Comparison of ENCODE assay signal across 32 mouse cellular contexts in genomic region chr19:8974638-8975037, GRCm38 (mm10). TPM values are rescaled to one million over a fixed set of nuclear protein-coding genes. Genes with fewer than 3 reads are reported as not detected.
DNase-seq lines count a peak whose midpoint lies in the region; ATAC-seq and TF ChIP-seq lines count a peak whose summit lies in the region.
"Had no signal": no experiment of that assay in that cellular context is flagged by ENCODE, and none has a peak within 500 bp of the region (broad histone marks: within the 10 kb centered on the region; RNA-seq: fewer than 3 reads in every experiment).

No protein-coding gene starts in this region.

- WGBS in heart, adult 2 months: 81% methylated on average over 1 of the region's 1 CpGs
- WGBS in stomach, postnatal 0 days: 78% methylated on average over 1 of the region's 1 CpGs
- 89% methylated on average over 1 of the region's 1 CpGs for WGBS in neural tube, embryonic 15.5 days

- H3K4me3 ChIP-seq in heart, adult 2 months: no peak overlapping the region
- H3K4me3 ChIP-seq in layer of hippocampus, adult 2 months: no peak overlapping the region
- no peak overlapping the region for H3K4me3 ChIP-seq in stomach, postnatal 0 days (ENCODE audit: low read depth, low read length)
- H3K4me3 ChIP-seq in neural tube, embryonic 15.5 days (replicated peaks): no peak overlapping the region
- H3K4me3 ChIP-seq: embryonic facial prominence, embryonic 12.5 days; heart, embryonic 13.5 days; hindbrain, embryonic 10.5 days; hindbrain, embryonic 15.5 days; limb, embryonic 10.5 days; limb, embryonic 15.5 days; megakaryocyte, embryonic 14.5 days; midbrain, embryonic 12.5 days; stomach, embryonic 15.5 days had no signal

- ATAC-seq in stomach, postnatal 0 days (ENCODE audit: low FRiP score, low TSS enrichment): no peak
- ATAC-seq in neural tube, embryonic 15.5 days (ENCODE audit: low FRiP score): no peak
- ATAC-seq: forebrain, embryonic 14.5 days; intestine, embryonic 16.5 days had no signal

- no peaks in the 10 kb centered on the region for H3K79me2 ChIP-seq in heart, adult 2 months (replicated peaks; ENCODE audit: control insufficient read depth, insufficient read depth, low read length)

- no peak for TF ChIP-seq EP300 in heart, adult 2 months (IDR thresholded peaks at IDR 0.05; ENCODE audit: insufficient read depth, low read depth, low read length)
- no peak for TF ChIP-seq EP300 in stomach, postnatal 0 days (optimal IDR thresholded peaks at IDR 0.05)

- TF ChIP-seq CTCF in heart, adult 2 months (IDR thresholded peaks at IDR 0.05): peak; percentile 27
- peak; percentile 51 for TF ChIP-seq CTCF in layer of hippocampus, adult 2 months (conservative IDR thresholded peaks at IDR 0.05)
- peak; percentile 22; the same call in 1 of the 2 replicates for TF ChIP-seq CTCF in stomach, postnatal 0 days (IDR thresholded peaks at IDR 0.05; ENCODE audit: low read depth)

- H3K9me3 ChIP-seq in stomach, postnatal 0 days (ENCODE audit: control insufficient read depth, low read length): no peaks in the 10 kb centered on the region
- no peaks in the 10 kb centered on the region for H3K9me3 ChIP-seq in neural tube, embryonic 15.5 days (replicated peaks)
- H3K9me3 ChIP-seq: embryonic facial prominence, embryonic 12.5 days; heart, embryonic 13.5 days; hindbrain, embryonic 10.5 days; hindbrain, embryonic 15.5 days; limb, embryonic 10.5 days; limb, embryonic 15.5 days; megakaryocyte, embryonic 14.5 days; midbrain, embryonic 12.5 days; stomach, embryonic 15.5 days had no signal

- no peak for DNase-seq in heart, adult 2 months
- DNase-seq in heart, adult 9 months (ENCODE audit: low spot score in 2 of 2): no peak
- DNase-seq in layer of hippocampus, adult 2 months (ENCODE audit: low spot score in 2 of 2): no peak
- no peak for DNase-seq in layer of hippocampus, adult 8-10 months (ENCODE audit: low spot score in 2 of 2)
- peak; percentile 36 for DNase-seq in 416B (ENCODE audit: low read depth)
- no peak for DNase-seq in stomach, postnatal 0 days (ENCODE audit: low spot score)
- DNase-seq: adrenal gland, postnatal 14 days; cerebellum, adult 11 months; cerebellum, adult 9-10 months; cerebellum, postnatal 36 days; gastrocnemius, postnatal 36 days; heart, adult 18-20 months; heart, postnatal 10 days; kidney, postnatal 4 days; layer of hippocampus, adult 9-11 months; lung, adult 2 months; lung, postnatal 36 days; right cerebral cortex, postnatal 25 days; thymus, postnatal 14 days had no signal

- intact Hi-C loops in heart, adult 2 months (cut with DNase I): no loop called here

- H3K4me1 ChIP-seq in heart, adult 2 months (ENCODE audit: control insufficient read depth, insufficient read depth, low read length): peaks cover 2% of the 10 kb centered on the region; the same call in 1 of the 2 replicates
- H3K4me1 ChIP-seq in stomach, postnatal 0 days (replicated peaks; ENCODE audit: control insufficient read depth, insufficient read depth): no peaks in the 10 kb centered on the region
- H3K4me1 ChIP-seq in neural tube, embryonic 15.5 days: 0 out of 2 replicates have a peak, but pooled peaks cover 4% of the 10 kb centered on the region
- H3K4me1 ChIP-seq: hindbrain, embryonic 10.5 days; hindbrain, embryonic 15.5 days; limb, embryonic 10.5 days; midbrain, embryonic 12.5 days; stomach, embryonic 15.5 days had no signal

- no peak overlapping the region for H3K4me2 ChIP-seq in stomach, postnatal 0 days (replicated peaks; ENCODE audit: low read depth)
- H3K4me2 ChIP-seq in neural tube, embryonic 15.5 days: no peak overlapping the region
- H3K4me2 ChIP-seq: embryonic facial prominence, embryonic 12.5 days; heart, embryonic 13.5 days; hindbrain, embryonic 15.5 days; limb, embryonic 15.5 days; midbrain, embryonic 12.5 days; stomach, embryonic 15.5 days had no signal

- no peak for TF ChIP-seq POLR2A in heart, adult 2 months (IDR thresholded peaks at IDR 0.05; ENCODE audit: insufficient read depth, low read depth, low read length)

- no peak overlapping the region for H3K27ac ChIP-seq in heart, adult 2 months
- no peak overlapping the region for H3K27ac ChIP-seq in layer of hippocampus, adult 2 months
- no peak overlapping the region for H3K27ac ChIP-seq in stomach, postnatal 0 days (replicated peaks)
- no peak overlapping the region for H3K27ac ChIP-seq in neural tube, embryonic 15.5 days (replicated peaks)
- H3K27ac ChIP-seq: embryonic facial prominence, embryonic 12.5 days; heart, embryonic 13.5 days; hindbrain, embryonic 10.5 days; hindbrain, embryonic 15.5 days; limb, embryonic 10.5 days; limb, embryonic 15.5 days; liver, embryonic 14.5 days; midbrain, embryonic 12.5 days; stomach, embryonic 15.5 days had no signal

- H3K9ac ChIP-seq in heart, adult 2 months (ENCODE audit: low read depth, low read length): no peak overlapping the region
- no peak overlapping the region for H3K9ac ChIP-seq in stomach, postnatal 0 days (ENCODE audit: low read length)
- H3K9ac ChIP-seq in neural tube, embryonic 15.5 days (replicated peaks): no peak overlapping the region
- H3K9ac ChIP-seq: embryonic facial prominence, embryonic 12.5 days; hindbrain, embryonic 15.5 days; limb, embryonic 15.5 days; liver, embryonic 14.5 days; midbrain, embryonic 12.5 days; stomach, embryonic 15.5 days had no signal

- no peaks in the 10 kb centered on the region for H3K27me3 ChIP-seq in heart, adult 2 months (ENCODE audit: control insufficient read depth, insufficient read depth, low read length)
- no peaks in the 10 kb centered on the region for H3K27me3 ChIP-seq in stomach, postnatal 0 days (ENCODE audit: control insufficient read depth, insufficient read depth, low read length)
- no peaks in the 10 kb centered on the region for H3K27me3 ChIP-seq in neural tube, embryonic 15.5 days (replicated peaks)
- H3K27me3 ChIP-seq: embryonic facial prominence, embryonic 12.5 days; heart, embryonic 13.5 days; hindbrain, embryonic 15.5 days; limb, embryonic 15.5 days; megakaryocyte, embryonic 14.5 days; midbrain, embryonic 12.5 days; stomach, embryonic 15.5 days had no signal

- H3K36me3 ChIP-seq in heart, adult 2 months (ENCODE audit: control insufficient read depth, insufficient read depth, low read length): peaks cover 25% of the 10 kb centered on the region
- H3K36me3 ChIP-seq in stomach, postnatal 0 days (ENCODE audit: control insufficient read depth, insufficient read depth, low read length): peaks cover 56% of the 10 kb centered on the region
- H3K36me3 ChIP-seq in neural tube, embryonic 15.5 days: peaks cover 94% of the 10 kb centered on the region

RNA-seq across cellular contexts. Expression of gene Eef1g, which starts 7.8 kb away (rescaled TPM):
- total RNA-seq in heart, adult 2 months (2021): 100 to 1,000 TPM; 224 to 260 TPM
- polyA plus RNA-seq in heart, adult 2 months (2012; rRNA removed): 191 and 291 TPM in 2 replicates
- 100 to 1,000 TPM; 238 to 242 TPM for total RNA-seq in layer of hippocampus, adult 2 months (2021)
- total RNA-seq in layer of hippocampus, adult 8-10 months (2022): 100 to 1,000 TPM; 223 to 248 (median 236) TPM
- 240 and 247 TPM in 2 replicates for polyA plus RNA-seq in stomach, postnatal 0 days (2015; fragmentation: Nextera tagmentation; extraction: Ambion mirVana)
- 291 and 348 TPM in 2 replicates for polyA plus RNA-seq in neural tube, embryonic 15.5 days (2015; fragmentation: Nextera tagmentation; extraction: Ambion mirVana)

RNA-seq across cellular contexts. Expression of gene Ahnak, which starts 14.4 kb away (rescaled TPM):
- 100 to 1,000 TPM; 299 to 348 TPM for total RNA-seq in heart, adult 2 months (2021)
- polyA plus RNA-seq in heart, adult 2 months (2012; rRNA removed): 23.0 and 42.5 TPM in 2 replicates
- 10 to 100 TPM; 19.4 to 21.9 TPM for total RNA-seq in layer of hippocampus, adult 2 months (2021)
- total RNA-seq in layer of hippocampus, adult 8-10 months (2022): 10 to 100 TPM; 27.0 to 32.2 (median 29.0) TPM
- 86.6 and 103 TPM in 2 replicates for polyA plus RNA-seq in stomach, postnatal 0 days (2015; fragmentation: Nextera tagmentation; extraction: Ambion mirVana)
- polyA plus RNA-seq in neural tube, embryonic 15.5 days (2015; fragmentation: Nextera tagmentation; extraction: Ambion mirVana): 4.4 and 8.0 TPM in 2 replicates

RNA-seq across cellular contexts. Expression of gene Tut1, which starts 21.0 kb away (rescaled TPM):
- 1 to 10 TPM; 8.5 to 9.4 TPM for total RNA-seq in heart, adult 2 months (2021)
- 7.2 and 10.6 TPM in 2 replicates for polyA plus RNA-seq in heart, adult 2 months (2012; rRNA removed)
- 10 to 100 TPM; 20.7 to 20.8 TPM for total RNA-seq in layer of hippocampus, adult 2 months (2021)
- 10 to 100 TPM; 21.5 to 22.2 (median 21.9) TPM for total RNA-seq in layer of hippocampus, adult 8-10 months (2022)
- polyA plus RNA-seq in stomach, postnatal 0 days (2015; fragmentation: Nextera tagmentation; extraction: Ambion mirVana): 14.9 and 15.8 TPM in 2 replicates
- 25.4 and 26.0 TPM in 2 replicates for polyA plus RNA-seq in neural tube, embryonic 15.5 days (2015; fragmentation: Nextera tagmentation; extraction: Ambion mirVana)

RNA-seq across cellular contexts. Expression of gene Mta2, which starts 33.0 kb away (rescaled TPM):
- total RNA-seq in heart, adult 2 months (2021): 10 to 100 TPM; 29.0 to 32.1 TPM
- 13.1 and 15.6 TPM in 2 replicates for polyA plus RNA-seq in heart, adult 2 months (2012; rRNA removed)
- 10 to 100 TPM; 58.0 to 68.7 TPM for total RNA-seq in layer of hippocampus, adult 2 months (2021)
- total RNA-seq in layer of hippocampus, adult 8-10 months (2022): 10 to 100 TPM; 53.7 to 66.5 (median 56.2) TPM
- polyA plus RNA-seq in stomach, postnatal 0 days (2015; fragmentation: Nextera tagmentation; extraction: Ambion mirVana): 68.0 and 69.3 TPM in 2 replicates
- polyA plus RNA-seq in neural tube, embryonic 15.5 days (2015; fragmentation: Nextera tagmentation; extraction: Ambion mirVana): 94.8 and 117 TPM in 2 replicates

RNA-seq across cellular contexts. Expression of gene Eml3, which starts 45.3 kb away (rescaled TPM):
- total RNA-seq in heart, adult 2 months (2021): 1 to 10 TPM; 7.0 to 9.7 TPM
- 17.6 and 18.4 TPM in 2 replicates for polyA plus RNA-seq in heart, adult 2 months (2012; rRNA removed)
- 10 to 100 TPM; 11.5 to 11.7 TPM for total RNA-seq in layer of hippocampus, adult 2 months (2021)
- 10 to 100 TPM; 14.1 to 17.4 (median 15.3) TPM for total RNA-seq in layer of hippocampus, adult 8-10 months (2022)
- 24.6 and 26.6 TPM in 2 replicates for polyA plus RNA-seq in stomach, postnatal 0 days (2015; fragmentation: Nextera tagmentation; extraction: Ambion mirVana)
- polyA plus RNA-seq in neural tube, embryonic 15.5 days (2015; fragmentation: Nextera tagmentation; extraction: Ambion mirVana): 13.9 and 17.1 TPM in 2 replicates

Comparison
In these comparisons a context has a peak if more than half of its experiments do, and no peak if none do; other contexts are left out.
1. RNA of gene Ahnak, which starts 14.4 kb away (total RNA-seq): 299 to 348 TPM in heart, adult 2 months; 27.0 to 32.2 TPM in layer of hippocampus, adult 8-10 months and 19.4 to 21.9 TPM in layer of hippocampus, adult 2 months; every median in the first group is over 4 times any median in the second.
2. Peak in every context shown above with its lines, with median percentiles within 50 percentile points of each other: CTCF ChIP-seq.